Mouse (Mus musculus) liver, postnatal 0 days (tissue): ENCODE results near the gene Ell3. TPM values are rescaled to one million over a fixed set of nuclear protein-coding genes. Genes with fewer than 3 reads are reported as not detected.
A peak's percentile ranks its signal among the peaks of the same experiment; 100 is the strongest.
"Not testable (repeated sequence)": the region's sequence is repeated elsewhere in the genome, so short reads cannot be mapped to it uniquely, and the experiment has no call there.

Experiments
- ATAC-seq: fragments of 200-750 bp; cut with Nextera tagmentation; 2 replicates; pipeline ENCODE4 v1.8.0; 2017; ENCODE audit warnings: mild to moderate bottlenecking, moderate library complexity
- DNase-seq: peaks from one replicate; pipeline ENCODE4 v3.0.0-alpha.2; 2016
- H3K27ac ChIP-seq: fragments of 300-500 bp; sonication (generic); 2 replicates; pipeline ENCODE4 v1.5.1; 2014; ENCODE audit warnings: antibody characterized with exemption, moderate library complexity, mild to moderate bottlenecking, low read depth
- H3K27me3 ChIP-seq: fragments of 300-500 bp; sonication (generic); 2 replicates; pipeline ENCODE4 v1.6.1; 2014; ENCODE audit warnings: low read length, control low read depth, mixed read lengths; ENCODE audit not compliant: insufficient read depth
- H3K36me3 ChIP-seq: fragments of 300-500 bp; sonication (generic); replicated peaks from 2 replicates; pipeline ENCODE4 v1.6.1; 2014; ENCODE audit warnings: mild to moderate bottlenecking, control low read depth, low read length, moderate library complexity, mixed read lengths; ENCODE audit not compliant: insufficient read depth
- H3K4me1 ChIP-seq: fragments of 300-500 bp; sonication (generic); 2 replicates; pipeline ENCODE4 v1.6.1; 2014; ENCODE audit warnings: antibody characterized with exemption, mild to moderate bottlenecking, control low read depth; ENCODE audit not compliant: insufficient read depth
- H3K4me2 ChIP-seq: fragments of 300-500 bp; sonication (generic); 2 replicates; pipeline ENCODE4 v1.6.1; 2014; ENCODE audit warnings: low read depth, mild to moderate bottlenecking, low read length, moderate library complexity, mixed read lengths
- H3K4me3 ChIP-seq: fragments of 300-500 bp; sonication (generic); 2 replicates; pipeline ENCODE4 v1.5.1; 2014; ENCODE audit warnings: low read depth, low read length
- H3K9ac ChIP-seq: fragments of 300-500 bp; sonication (generic); replicated peaks from 2 replicates; pipeline ENCODE4 v1.6.1; 2014; ENCODE audit warnings: mild to moderate bottlenecking, moderate library complexity
- H3K9me3 ChIP-seq: fragments of 300-500 bp; sonication (generic); 2 replicates; pipeline ENCODE4 v1.6.1; 2016; ENCODE audit warnings: mild to moderate bottlenecking, control low read depth, low read length, mixed read lengths
- CTCF ChIP-seq: sonication (generic); IDR thresholded peaks from 2 replicates; pipeline ENCODE4 v1.5.1; 2016; ENCODE audit warnings: antibody characterized with exemption, low read depth
- EP300 ChIP-seq: IDR thresholded peaks from 2 replicates; pipeline ENCODE4 v1.6.1; 2016; ENCODE audit warnings: antibody characterized with exemption, low read depth, mild to moderate bottlenecking
- WGBS: fragments of 180-500 bp; shearing (Covaris S2); extraction: QIAGEN DNeasy Blood & Tissue Kit; methylation state at CpG from one replicate; pipeline ENCODE4 v1.1.7; 2014; ENCODE audit not compliant: insufficient replicate concordance; 5-methylcytosine and 5-hydroxymethylcytosine counted together
- polyA plus RNA-seq: library from polyadenylated mRNA; unstranded; fragments of >200 nt; fragmentation: Nextera tagmentation; extraction: Ambion mirVana; gene quantifications from 2 replicates; pipeline ENCODE4 v1.2.1, GENCODE M21; 2015

Gene Ell3
- polyA plus RNA-seq, 1 experiment from 2014 or later = 1.9 TPM

GRCm38 (mm10) chr2:121474180-121474535, 30.1 kb upstream of the Ell3 start:
- DNase-seq = no peak
- Histone ChIP-seq H3K27ac (peak overlapping the region; percentile 77), H3K9ac (peak overlapping the region; percentile 76), H3K4me2 (peak overlapping the region; percentile 74), H3K36me3 (no peaks in the 10 kb centered on the region), H3K27me3 (no peaks in the 10 kb centered on the region), H3K4me1 (peaks cover 3% of the 10 kb centered on the region; the same call in 1 of the 2 replicates), H3K9me3 (no peaks in the 10 kb centered on the region), H3K4me3 (peak overlapping the region; percentile 70)
- peak; percentile 51 for ATAC-seq
- TF ChIP-seq EP300 (peak; percentile 39; the same call in 1 of the 2 replicates), CTCF (no peak)
- 26% methylated on average over 8 of the region's 8 CpGs for WGBS

GRCm38 (mm10) chr2:121473301-121474179, 29.5 kb upstream of the Ell3 start, which contains the start of gene Mfap1b:
TSS of gene Mfap1b (minus strand) at chr2:121474067.
- peak within 1 kb of the TSS; percentile 76 for H3K9ac ChIP-seq
- peak; percentile 96 for ATAC-seq
- H3K27ac ChIP-seq = peak within 1 kb of the TSS; percentile 77
- peak within 1 kb of the TSS; percentile 74 for H3K4me2 ChIP-seq
- H3K4me3 ChIP-seq = peak within 1 kb of the TSS; percentile 70
- peak; percentile 83 for DNase-seq
- whole genome bisulfite sequencing = 6% methylated on average over 39 of the region's 41 CpGs
- not testable (repeated sequence) for H3K9me3 ChIP-seq, H3K4me1 ChIP-seq, H3K27me3 ChIP-seq, H3K36me3 ChIP-seq

GRCm38 (mm10) chr2:121472783-121473182, 28.7 kb upstream of the Ell3 start:
- ATAC-seq, H3K27me3 ChIP-seq, H3K4me1 ChIP-seq, H3K9ac ChIP-seq, H3K4me3 ChIP-seq, H3K27ac ChIP-seq, H3K9me3 ChIP-seq, H3K36me3 ChIP-seq, DNase-seq: not testable (repeated sequence)
- WGBS = 96% methylated on average over 3 of the region's 3 CpGs
- TF ChIP-seq CTCF = 0 out of 2 replicates have a peak, but pooled peaks have one; percentile 2
- H3K4me2 ChIP-seq = peak overlapping the region; percentile 74; the same call in 1 of the 2 replicates

GRCm38 (mm10) chr2:121468982-121469381, 24.9 kb upstream of the Ell3 start:
- H3K36me3 ChIP-seq, H3K4me2 ChIP-seq, H3K27ac ChIP-seq, H3K9me3 ChIP-seq, H3K27me3 ChIP-seq, DNase-seq, H3K4me3 ChIP-seq, H3K4me1 ChIP-seq, H3K9ac ChIP-seq: not testable (repeated sequence)
- WGBS = 45% methylated on average over 2 of the region's 6 CpGs
- peak; percentile 49; the same call in 1 of the 2 replicates for ATAC-seq

- ATAC-seq (no peak), DNase-seq (no peak)
- TF ChIP-seq EP300 (no peak), CTCF (no peak)
- no peak overlapping the region for H3K27ac ChIP-seq
- WGBS = 77% methylated on average over 2 of the region's 2 CpGs
- H3K4me2 ChIP-seq = no peak overlapping the region
- H3K36me3 ChIP-seq = peaks cover 8% of the 10 kb centered on the region
- H3K4me3 ChIP-seq = no peak overlapping the region
- no peaks in the 10 kb centered on the region for H3K9me3 ChIP-seq
- H3K27me3 ChIP-seq = no peaks in the 10 kb centered on the region
- H3K9ac ChIP-seq = no peak overlapping the region
- H3K4me1 ChIP-seq = peaks cover 11% of the 10 kb centered on the region
Observed at GRCm38 (mm10) chr2:121460071-121460470, 16.0 kb upstream of the Ell3 start.

GRCm38 (mm10) chr2:121456692-121457642, 12.9 kb upstream of the Ell3 start, which contains the start of gene Serinc4:
TSS of gene Serinc4 (minus strand) at chr2:121456781.
- H3K9me3 ChIP-seq = no peaks in the 10 kb centered on the region
- H3K9ac ChIP-seq = peak within 1 kb of the TSS; percentile 78
- TF ChIP-seq CTCF = no peak
- peak; percentile 47; the same call in 1 of the 2 replicates for TF ChIP-seq EP300
- H3K4me3 ChIP-seq = peak within 1 kb of the TSS; percentile 76
- WGBS = 3% methylated on average over 41 of the region's 41 CpGs
- H3K27me3 ChIP-seq = no peaks in the 10 kb centered on the region
- H3K4me2 ChIP-seq = peak within 1 kb of the TSS; percentile 80
- ATAC-seq (peak; percentile 95), DNase-seq (peak; percentile 91)
- H3K36me3 ChIP-seq = peaks cover 27% of the 10 kb centered on the region
- H3K27ac ChIP-seq = peak within 1 kb of the TSS; percentile 84
- peaks cover 15% of the 10 kb centered on the region for H3K4me1 ChIP-seq
